Mouse (Mus musculus) intestine, embryonic 14.5 days (tissue): ENCODE data around the gene Gm9195. TPM values are rescaled to one million over a fixed set of nuclear protein-coding genes. Genes with fewer than 3 reads are reported as not detected.

Experiments used
- ATAC-seq: fragments of 200-750 bp; cut with Nextera tagmentation; replicated peaks from 2 replicates; pipeline ENCODE4 v1.8.0; 2017; ENCODE audit warnings: low read depth, moderate number of reproducible peaks, moderate TSS enrichment, moderate library complexity; ENCODE audit not compliant: low FRiP score, low TSS enrichment
- DNase-seq: peaks from one replicate; pipeline ENCODE4 v3.0.0-alpha.2; 2018; ENCODE audit warnings: low spot score
- H3K27ac ChIP-seq: fragments of 300-500 bp; sonication (generic); 2 replicates; pipeline ENCODE4 v1.5.1; 2014; ENCODE audit warnings: low read depth, mild to moderate bottlenecking, control low read depth
- H3K27me3 ChIP-seq: fragments of 300-500 bp; sonication (generic); replicated peaks from 2 replicates; pipeline ENCODE4 v1.6.1; 2014; ENCODE audit warnings: low read length, control low read depth; ENCODE audit not compliant: control insufficient read depth, insufficient read depth
- H3K36me3 ChIP-seq: fragments of 300-500 bp; sonication (generic); 2 replicates; pipeline ENCODE4 v1.6.1; 2014; ENCODE audit warnings: low read length, control low read depth; ENCODE audit not compliant: control insufficient read depth, insufficient read depth
- H3K4me1 ChIP-seq: fragments of 300-500 bp; sonication (generic); replicated peaks from 2 replicates; pipeline ENCODE4 v1.6.1; 2014; ENCODE audit warnings: low read length, control low read depth, mixed read lengths; ENCODE audit not compliant: control insufficient read depth, insufficient read depth
- H3K4me2 ChIP-seq: fragments of 300-500 bp; sonication (generic); 2 replicates; pipeline ENCODE4 v1.6.1; 2014; ENCODE audit warnings: low read length
- H3K4me3 ChIP-seq: fragments of 300-500 bp; sonication (generic); 2 replicates; pipeline ENCODE4 v1.5.1; 2014; ENCODE audit warnings: low read depth, low read length, control low read depth, mixed read lengths
- H3K9ac ChIP-seq: fragments of 300-500 bp; sonication (generic); 2 replicates; pipeline ENCODE4 v1.6.1; 2014; ENCODE audit warnings: mild to moderate bottlenecking, low read length
- H3K9me3 ChIP-seq: fragments of 300-500 bp; sonication (generic); 2 replicates; pipeline ENCODE4 v1.6.1; 2016; ENCODE audit warnings: low read length, control low read depth; ENCODE audit not compliant: control insufficient read depth
- WGBS: fragments of 180-500 bp; shearing (Covaris S2); extraction: QIAGEN DNeasy Blood & Tissue Kit; methylation state at CpG from one replicate; pipeline ENCODE4 v1.1.7; 2014; 5-methylcytosine and 5-hydroxymethylcytosine counted together
- polyA plus RNA-seq: library from polyadenylated mRNA; unstranded; fragments of >200 nt; fragmentation: Nextera tagmentation; extraction: Ambion mirVana; gene quantifications from 2 replicates; pipeline ENCODE4 v1.2.1, GENCODE M21; 2014

Gene Gm9195
- polyA plus RNA-seq, 1 experiment from 2014 or later = not detected

- WGBS = 90% methylated on average over 3 of the region's 3 CpGs
- Histone ChIP-seq H3K4me3 (no peak overlapping the region), H3K27me3 (no peaks in the 10 kb centered on the region), H3K27ac (no peak overlapping the region), H3K4me2 (no peak overlapping the region), H3K9ac (no peak overlapping the region), H3K9me3 (no peaks in the 10 kb centered on the region), H3K36me3 (no peaks in the 10 kb centered on the region), H3K4me1 (no peaks in the 10 kb centered on the region)
- no peak for DNase-seq
- ATAC-seq = no peak
Observed at GRCm38 (mm10) chr14:72466384-72466783, 25.3 kb downstream of the Gm9195 start.

GRCm38 (mm10) chr14:72461591-72461990 lies 30.0 kb downstream of the Gm9195 start:
- Histone ChIP-seq H3K9me3 (no peaks in the 10 kb centered on the region), H3K9ac (no peak overlapping the region), H3K4me1 (no peaks in the 10 kb centered on the region), H3K4me3 (no peak overlapping the region), H3K27me3 (no peaks in the 10 kb centered on the region), H3K4me2 (no peak overlapping the region), H3K27ac (no peak overlapping the region), H3K36me3 (no peaks in the 10 kb centered on the region)
- 73% methylated on average over 1 of the region's 1 CpGs for WGBS
- DNase-seq (no peak), ATAC-seq (no peak)

- no peaks in the 10 kb centered on the region for H3K4me1 ChIP-seq
- no peaks in the 10 kb centered on the region for H3K27me3 ChIP-seq
- no peak overlapping the region for H3K27ac ChIP-seq
- H3K9me3 ChIP-seq = no peaks in the 10 kb centered on the region
- H3K4me2 ChIP-seq = no peak overlapping the region
- no peaks in the 10 kb centered on the region for H3K36me3 ChIP-seq
- DNase-seq (no peak), ATAC-seq (no peak)
- H3K9ac ChIP-seq = no peak overlapping the region
- WGBS = 74% methylated on average over 2 of the region's 2 CpGs
- H3K4me3 ChIP-seq = no peak overlapping the region
Observed at GRCm38 (mm10) chr14:72460291-72460690, 31.3 kb downstream of the Gm9195 start.

GRCm38 (mm10) chr14:72458930-72459329 lies 32.7 kb downstream of the Gm9195 start:
- DNase-seq = no peak
- Histone ChIP-seq H3K4me2 (no peak overlapping the region), H3K4me3 (no peak overlapping the region), H3K36me3 (no peaks in the 10 kb centered on the region), H3K9me3 (no peaks in the 10 kb centered on the region), H3K4me1 (no peaks in the 10 kb centered on the region), H3K27ac (no peak overlapping the region), H3K27me3 (no peaks in the 10 kb centered on the region), H3K9ac (no peak overlapping the region)
- no peak for ATAC-seq
- WGBS = 94% methylated on average over 1 of the region's 1 CpGs

GRCm38 (mm10) chr14:72447141-72448091 lies 44.2 kb downstream of the Gm9195 start:
- Histone ChIP-seq H3K4me2 (no peak overlapping the region), H3K27me3 (no peaks in the 10 kb centered on the region), H3K4me1 (no peaks in the 10 kb centered on the region), H3K9ac (no peak overlapping the region), H3K36me3 (no peaks in the 10 kb centered on the region), H3K4me3 (no peak overlapping the region), H3K9me3 (no peaks in the 10 kb centered on the region), H3K27ac (no peak overlapping the region)
- 0 out of 2 replicates have a peak, but pooled peaks have one; percentile 24 for ATAC-seq
- DNase-seq = peak; percentile 63
- WGBS = 63% methylated on average over 9 of the region's 9 CpGs

- no peak overlapping the region for H3K27ac ChIP-seq
- DNase-seq = no peak
Observed at GRCm38 (mm10) chr14:72442936-72443335, 48.7 kb downstream of the Gm9195 start.

GRCm38 (mm10) chr14:72440929-72441328 lies 50.7 kb downstream of the Gm9195 start:
- H3K27ac ChIP-seq = no peak overlapping the region
- H3K36me3 ChIP-seq = no peaks in the 10 kb centered on the region
- no peaks in the 10 kb centered on the region for H3K27me3 ChIP-seq
- H3K9me3 ChIP-seq = no peaks in the 10 kb centered on the region
- no peaks in the 10 kb centered on the region for H3K4me1 ChIP-seq
- H3K9ac ChIP-seq = no peak overlapping the region
- DNase-seq = no peak
- no peak overlapping the region for H3K4me2 ChIP-seq
- 87% methylated on average over 7 of the region's 7 CpGs for WGBS
- no peak for ATAC-seq
- no peak overlapping the region for H3K4me3 ChIP-seq

More at GRCm38 (mm10) chr14:72442936-72443335, 48.7 kb downstream of the Gm9195 start:
- Histone ChIP-seq H3K4me3 (no peak overlapping the region), H3K4me1 (no peaks in the 10 kb centered on the region), H3K4me2 (no peak overlapping the region), H3K9me3 (no peaks in the 10 kb centered on the region), H3K27me3 (no peaks in the 10 kb centered on the region), H3K36me3 (no peaks in the 10 kb centered on the region), H3K9ac (no peak overlapping the region)
- no peak for ATAC-seq
- 74% methylated on average over 11 of the region's 11 CpGs for WGBS

- H3K9ac ChIP-seq = no peak overlapping the region
- H3K36me3 ChIP-seq = no peaks in the 10 kb centered on the region
- no peaks in the 10 kb centered on the region for H3K4me1 ChIP-seq
- H3K9me3 ChIP-seq = no peaks in the 10 kb centered on the region
- 84% methylated on average over 6 of the region's 6 CpGs for WGBS
- DNase-seq = no peak
- no peak overlapping the region for H3K27ac ChIP-seq
- ATAC-seq = no peak
- no peak overlapping the region for H3K4me2 ChIP-seq
- no peak overlapping the region for H3K4me3 ChIP-seq
- H3K27me3 ChIP-seq = no peaks in the 10 kb centered on the region
Observed at GRCm38 (mm10) chr14:72440436-72440835, 51.2 kb downstream of the Gm9195 start.

- Histone ChIP-seq H3K9me3 (no peaks in the 10 kb centered on the region), H3K9ac (no peak overlapping the region), H3K4me3 (no peak overlapping the region), H3K27ac (no peak overlapping the region), H3K36me3 (no peaks in the 10 kb centered on the region), H3K4me1 (no peaks in the 10 kb centered on the region), H3K27me3 (no peaks in the 10 kb centered on the region), H3K4me2 (no peak overlapping the region)
- DNase-seq = no peak
- 83% methylated on average over 1 of the region's 1 CpGs for WGBS
- no peak for ATAC-seq
Observed at GRCm38 (mm10) chr14:72438976-72439375, 52.7 kb downstream of the Gm9195 start.
